Comparison of ENCODE assay signal across 32 mouse cellular contexts in the genomic region with DNA sequence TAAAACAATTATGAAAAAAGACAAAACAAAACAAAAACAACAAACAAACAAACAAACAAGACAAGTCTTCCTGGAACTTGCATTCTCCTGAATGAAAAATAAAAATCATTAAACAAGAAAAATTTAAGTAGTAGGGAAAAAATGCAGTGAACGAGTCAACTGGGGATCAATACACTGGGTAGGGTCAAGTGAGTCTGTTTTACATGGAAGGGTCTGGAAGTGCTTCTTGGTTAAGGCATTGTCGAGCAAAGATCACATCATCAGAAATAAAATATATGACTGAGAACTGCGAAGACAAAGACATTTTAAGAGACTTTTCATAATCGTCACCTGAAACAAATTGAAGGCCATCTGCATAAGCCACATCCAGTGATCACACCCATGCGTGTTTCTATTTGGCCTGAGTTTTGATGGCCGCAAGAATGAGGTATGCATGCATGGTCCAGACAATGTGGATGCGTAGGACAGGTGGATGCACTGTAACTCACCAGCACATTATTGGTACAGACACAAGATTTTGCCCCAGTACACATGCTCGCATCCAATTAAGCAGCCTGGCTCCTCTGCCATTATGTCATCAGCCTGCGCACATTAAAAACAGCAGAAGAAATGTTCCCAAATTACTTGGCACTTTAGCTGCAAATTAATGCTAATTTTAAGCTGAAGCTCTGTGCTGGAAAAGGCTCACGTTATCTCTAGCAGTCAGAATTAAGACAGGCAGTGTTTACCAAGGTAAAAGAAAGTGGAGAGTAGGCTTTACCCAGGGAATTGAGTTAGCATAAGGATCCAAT.
DNase-seq lines count a peak whose midpoint lies in the region; ATAC-seq and TF ChIP-seq lines count a peak whose summit lies in the region.
"Had no signal": no experiment of that assay in that cellular context is flagged by ENCODE, and none has a peak within 500 bp of the region (broad histone marks: within the 10 kb centered on the region; RNA-seq: fewer than 3 reads in every experiment).

No protein-coding gene starts in this region.

- no peak for DNase-seq in frontal cortex, postnatal 10 days (ENCODE audit: low spot score in 2 of 2)
- DNase-seq in midbrain, embryonic 11.5 days (ENCODE audit: low spot score, missing footprints), result no peak
- DNase-seq in forebrain, embryonic 14.5 days (ENCODE audit: low spot score), result peak; percentile 81
- DNase-seq in thymus, adult 18-20 months, result no peak
- no peak for DNase-seq in embryo, embryonic 10.5 days (ENCODE audit: low spot score)
- DNase-seq: adrenal gland, postnatal 10 days; cerebellum, adult 11-12 months; cerebellum, adult 9-11 months; gastrocnemius, postnatal 36 days; heart, adult 18-20 months; heart, postnatal 4 days; kidney, adult 11 months; kidney, postnatal 36 days; liver; lung, adult 2 months; lung, postnatal 10 days; right cerebral cortex, postnatal 14 days; thymus, postnatal 25 days had no signal

- no peak for TF ChIP-seq CTCF in olfactory bulb, adult 2 months (IDR thresholded peaks at IDR 0.05; ENCODE audit: insufficient read depth, low read depth, low read length)

- no peaks in the 10 kb centered on the region for H3K27me3 ChIP-seq in midbrain, embryonic 11.5 days (ENCODE audit: control insufficient read depth, insufficient read depth, low read length)
- no peaks in the 10 kb centered on the region for H3K27me3 ChIP-seq in midbrain, embryonic 16.5 days (ENCODE audit: control insufficient read depth, insufficient read depth, low read depth, low read length)
- H3K27me3 ChIP-seq in forebrain, embryonic 14.5 days (replicated peaks; ENCODE audit: control insufficient read depth, insufficient read depth, low read length), result no peaks in the 10 kb centered on the region
- H3K27me3 ChIP-seq: embryonic facial prominence, embryonic 13.5 days; heart, embryonic 12.5 days; hindbrain, embryonic 15.5 days; midbrain, embryonic 12.5 days; neural tube, embryonic 12.5 days; Patski; stomach, embryonic 15.5 days had no signal

- WGBS in midbrain, embryonic 11.5 days, result 84% methylated on average over 10 of the region's 10 CpGs
- WGBS in midbrain, embryonic 16.5 days, result 81% methylated on average over 10 of the region's 10 CpGs
- 58% methylated on average over 10 of the region's 10 CpGs for WGBS in forebrain, embryonic 14.5 days
- 61% methylated on average over 10 of the region's 10 CpGs for WGBS in olfactory bulb, adult 2 months

- no peak overlapping the region for H3K27ac ChIP-seq in midbrain, embryonic 11.5 days (ENCODE audit: low read depth, low read length)
- H3K27ac ChIP-seq in midbrain, embryonic 16.5 days (ENCODE audit: low read length), result no peak overlapping the region
- no peak overlapping the region for H3K27ac ChIP-seq in forebrain, embryonic 14.5 days (ENCODE audit: low read depth, low read length)
- H3K27ac ChIP-seq in olfactory bulb, adult 2 months (ENCODE audit: insufficient read depth, low read depth, low read length), result 0 out of 2 replicates have a peak overlapping the region, but pooled peaks have one; percentile 33
- H3K27ac ChIP-seq: embryonic facial prominence, embryonic 13.5 days; hindbrain, embryonic 15.5 days; liver, embryonic 14.5 days; macrophage; midbrain, embryonic 12.5 days; neural tube, embryonic 12.5 days; stomach, embryonic 15.5 days had no signal

- TF ChIP-seq POLR2A in olfactory bulb, adult 2 months (IDR thresholded peaks at IDR 0.05; ENCODE audit: insufficient read depth, low read depth, low read length), result no peak

- no peak overlapping the region for H3K4me2 ChIP-seq in midbrain, embryonic 11.5 days
- no peak overlapping the region for H3K4me2 ChIP-seq in midbrain, embryonic 16.5 days (ENCODE audit: low read length)
- H3K4me2 ChIP-seq in forebrain, embryonic 14.5 days (ENCODE audit: low read length), result no peak overlapping the region
- H3K4me2 ChIP-seq: embryonic facial prominence, embryonic 13.5 days; heart, embryonic 12.5 days; hindbrain, embryonic 15.5 days; midbrain, embryonic 12.5 days; neural tube, embryonic 12.5 days; stomach, embryonic 15.5 days had no signal

- no peaks in the 10 kb centered on the region for H3K36me3 ChIP-seq in midbrain, embryonic 11.5 days (ENCODE audit: control insufficient read depth, insufficient read depth, low read length)
- H3K36me3 ChIP-seq in midbrain, embryonic 16.5 days (ENCODE audit: control insufficient read depth, insufficient read depth, low read length), result no peaks in the 10 kb centered on the region
- H3K36me3 ChIP-seq in forebrain, embryonic 14.5 days (ENCODE audit: control insufficient read depth, insufficient read depth, low read length), result no peaks in the 10 kb centered on the region
- H3K36me3 ChIP-seq: embryonic facial prominence, embryonic 13.5 days; heart, embryonic 12.5 days; hindbrain, embryonic 15.5 days; midbrain, embryonic 12.5 days; neural tube, embryonic 12.5 days; stomach, embryonic 15.5 days had no signal

- H3K9ac ChIP-seq in midbrain, embryonic 11.5 days (ENCODE audit: low read length), result no peak overlapping the region
- no peak overlapping the region for H3K9ac ChIP-seq in midbrain, embryonic 16.5 days (ENCODE audit: low read depth, low read length)
- no peak overlapping the region for H3K9ac ChIP-seq in forebrain, embryonic 14.5 days (ENCODE audit: low read length)
- H3K9ac ChIP-seq: embryonic facial prominence, embryonic 13.5 days; heart, embryonic 12.5 days; hindbrain, embryonic 15.5 days; liver, embryonic 14.5 days; midbrain, embryonic 12.5 days; neural tube, embryonic 12.5 days; stomach, embryonic 15.5 days had no signal

- no peaks in the 10 kb centered on the region for H3K4me1 ChIP-seq in midbrain, embryonic 11.5 days (ENCODE audit: control insufficient read depth, insufficient read depth, low read length)
- H3K4me1 ChIP-seq in midbrain, embryonic 16.5 days (ENCODE audit: control insufficient read depth, insufficient read depth, low read length), result no peaks in the 10 kb centered on the region
- H3K4me1 ChIP-seq in forebrain, embryonic 14.5 days (ENCODE audit: control insufficient read depth, insufficient read depth, low read length), result no peaks in the 10 kb centered on the region
- H3K4me1 ChIP-seq in olfactory bulb, adult 2 months (ENCODE audit: control insufficient read depth, insufficient read depth, low read length), result no peaks in the 10 kb centered on the region
- H3K4me1 ChIP-seq: hindbrain, embryonic 15.5 days; midbrain, embryonic 12.5 days; neural tube, embryonic 12.5 days; stomach, embryonic 15.5 days had no signal

- 0 out of 2 replicates have a peak, but pooled peaks have one; percentile 20 for ATAC-seq in frontal cortex, adult (ENCODE audit: low TSS enrichment)
- ATAC-seq in midbrain, embryonic 11.5 days (ENCODE audit: low FRiP score), result 0 out of 2 replicates have a peak, but pooled peaks have one; percentile 19
- no peak; the same call in 1 of the 2 replicates for ATAC-seq in midbrain, embryonic 16.5 days
- ATAC-seq in forebrain, embryonic 14.5 days, result peak; percentile 94
- ATAC-seq: inflammation-experienced regulatory T-cells, adult 6 months; Patski had no signal

- no peak overlapping the region for H3K4me3 ChIP-seq in midbrain, embryonic 11.5 days (ENCODE audit: low read depth, low read length)
- no peak overlapping the region for H3K4me3 ChIP-seq in midbrain, embryonic 16.5 days (ENCODE audit: low read depth, low read length)
- no peak overlapping the region for H3K4me3 ChIP-seq in forebrain, embryonic 14.5 days (ENCODE audit: low read depth, low read length)
- no peak overlapping the region for H3K4me3 ChIP-seq in olfactory bulb, adult 2 months (ENCODE audit: insufficient read depth, low read depth, low read length)
- H3K4me3 ChIP-seq: embryonic facial prominence, embryonic 13.5 days; heart, embryonic 12.5 days; hindbrain, embryonic 15.5 days; midbrain, embryonic 12.5 days; myocyte; neural tube, embryonic 12.5 days; stomach, embryonic 15.5 days had no signal

- H3K9me3 ChIP-seq in midbrain, embryonic 11.5 days (ENCODE audit: control insufficient read depth, low read length), result no peaks in the 10 kb centered on the region
- H3K9me3 ChIP-seq in midbrain, embryonic 16.5 days (replicated peaks; ENCODE audit: control insufficient read depth, low read length, poor library complexity, severe bottlenecking), result no peaks in the 10 kb centered on the region
- no peaks in the 10 kb centered on the region for H3K9me3 ChIP-seq in forebrain, embryonic 14.5 days (replicated peaks; ENCODE audit: control insufficient read depth, low read length)
- H3K9me3 ChIP-seq: embryonic facial prominence, embryonic 13.5 days; heart, embryonic 12.5 days; hindbrain, embryonic 15.5 days; midbrain, embryonic 12.5 days; neural tube, embryonic 12.5 days; stomach, embryonic 15.5 days had no signal
